Mouse (Mus musculus) forebrain, embryonic 14.5 days (tissue): ENCODE data around the gene Tlk2. TPM values are rescaled to one million over a fixed set of nuclear protein-coding genes. Genes with fewer than 3 reads are reported as not detected.
A peak's percentile ranks its signal among the peaks of the same experiment; 100 is the strongest.
"Not testable (repeated sequence)": the region's sequence is repeated elsewhere in the genome, so short reads cannot be mapped to it uniquely, and the experiment has no call there.

Experiments
- ATAC-seq: fragments of 200-750 bp; cut with Nextera tagmentation; 2 replicates; pipeline ENCODE4 v1.8.0; 2017; ENCODE audit warnings: mild to moderate bottlenecking, moderate library complexity
- DNase-seq: peaks from one replicate; pipeline ENCODE4 v3.0.0-alpha.2; 2015; ENCODE audit warnings: low spot score
- H3K27ac ChIP-seq: fragments of 300-500 bp; sonication (generic); 2 replicates; pipeline ENCODE4 v1.5.1; 2014; ENCODE audit warnings: low read depth, mild to moderate bottlenecking, control low read depth, low read length, moderate library complexity
- H3K27me3 ChIP-seq: fragments of 300-500 bp; sonication (generic); replicated peaks from 2 replicates; pipeline ENCODE4 v1.6.1; 2014; ENCODE audit warnings: low read length, control low read depth, mixed read lengths; ENCODE audit not compliant: control insufficient read depth, insufficient read depth
- H3K36me3 ChIP-seq: fragments of 300-500 bp; sonication (generic); 2 replicates; pipeline ENCODE4 v1.6.1; 2014; ENCODE audit warnings: low read length, control low read depth; ENCODE audit not compliant: control insufficient read depth, insufficient read depth
- H3K4me1 ChIP-seq: fragments of 300-500 bp; sonication (generic); 2 replicates; pipeline ENCODE4 v1.6.1; 2014; ENCODE audit warnings: antibody characterized with exemption, low read length, control low read depth; ENCODE audit not compliant: control insufficient read depth, insufficient read depth
- H3K4me2 ChIP-seq: fragments of 300-500 bp; sonication (generic); 2 replicates; pipeline ENCODE4 v1.6.1; 2014; ENCODE audit warnings: mild to moderate bottlenecking, control low read depth, low read length
- H3K4me3 ChIP-seq: fragments of 300-500 bp; sonication (generic); 2 replicates; pipeline ENCODE4 v1.5.1; 2014; ENCODE audit warnings: low read depth, low read length, control low read depth
- H3K9ac ChIP-seq: fragments of 300-500 bp; sonication (generic); 2 replicates; pipeline ENCODE4 v1.6.1; 2014; ENCODE audit warnings: mild to moderate bottlenecking, low read length, control low read depth, moderate library complexity
- H3K9me3 ChIP-seq: fragments of 300-500 bp; sonication (generic); replicated peaks from 2 replicates; pipeline ENCODE4 v1.6.1; 2016; ENCODE audit warnings: low read length, control low read depth, mixed read lengths; ENCODE audit not compliant: control insufficient read depth
- WGBS: fragments of 180-500 bp; shearing (Covaris S2); extraction: QIAGEN DNeasy Blood & Tissue Kit; methylation state at CpG from one replicate; pipeline ENCODE4 v1.1.7; 2014; 5-methylcytosine and 5-hydroxymethylcytosine counted together
- polyA plus RNA-seq: library from polyadenylated mRNA; unstranded; fragments of >200 nt; fragmentation: Nextera tagmentation; extraction: Ambion mirVana; gene quantifications from 2 replicates; pipeline ENCODE4 v1.2.1, GENCODE M21; 2014

Gene Tlk2
- polyA plus RNA-seq = 22.1 and 23.4 TPM in 2 replicates

DNA sequence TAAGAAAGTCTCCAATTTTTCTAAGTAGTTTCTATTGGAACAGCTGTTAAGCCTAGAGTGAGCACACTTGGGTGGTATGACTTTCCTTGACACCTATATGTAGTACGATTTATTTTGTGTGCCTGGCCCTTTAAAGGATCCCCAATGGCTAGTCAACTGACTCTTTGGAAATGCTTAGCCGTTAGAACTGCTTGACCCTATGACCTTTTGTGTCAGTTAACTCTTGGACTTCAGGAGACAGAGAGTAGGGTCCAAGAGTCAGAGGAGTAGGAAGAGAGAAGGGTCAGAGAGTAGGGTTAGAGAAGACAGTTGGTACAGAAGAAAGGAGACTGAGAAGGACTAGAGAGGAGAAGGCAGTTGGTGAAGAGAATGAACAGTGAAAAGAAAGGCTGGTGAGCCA lies at the start of gene Tlk2:
Gene Tlk2, plus strand, starts transcription at position 292 of the 400 bp plus-strand sequence.
- Histone ChIP-seq H3K4me1 (peaks cover 12% of the 10 kb centered on the region), H3K36me3 (no peaks in the 10 kb centered on the region), H3K4me3 (0 out of 2 replicates have a peak within 1 kb of the TSS, but pooled peaks have one; percentile 94), H3K4me2 (peak within 1 kb of the TSS; percentile 81), H3K27me3 (no peaks in the 10 kb centered on the region), H3K27ac (no peak within 1 kb of the TSS), H3K9me3 (no peaks in the 10 kb centered on the region), H3K9ac (no peak within 1 kb of the TSS)
- 53% methylated on average over 2 of the region's 2 CpGs for WGBS
- ATAC-seq (no peak), DNase-seq (no peak)

DNA sequence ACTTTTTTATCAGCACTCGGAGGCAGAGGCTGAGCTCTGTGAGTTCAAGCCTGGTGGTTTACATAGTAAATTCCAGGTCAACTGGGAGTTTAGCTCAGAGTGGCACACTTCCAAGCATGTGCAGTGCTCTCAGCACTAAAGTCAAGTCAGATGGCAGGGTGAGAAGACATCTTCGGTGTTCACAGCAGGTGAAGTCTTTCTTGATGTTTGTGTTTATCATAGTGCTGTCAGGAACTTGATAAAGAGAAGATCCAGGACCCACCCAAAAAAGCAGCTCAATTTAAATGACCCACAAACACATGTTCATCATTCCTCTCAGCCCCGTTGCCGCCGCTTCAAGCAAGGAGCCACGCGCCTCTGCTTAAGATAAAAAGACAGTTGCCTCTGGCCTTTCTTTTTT lies 42.9 kb upstream of the Tlk2 start:
- Histone ChIP-seq H3K27me3 (no peaks in the 10 kb centered on the region), H3K4me2 (no peak overlapping the region), H3K4me1 (no peaks in the 10 kb centered on the region), H3K9ac (no peak overlapping the region), H3K4me3 (no peak overlapping the region), H3K27ac (no peak overlapping the region), H3K36me3 (peaks cover 92% of the 10 kb centered on the region), H3K9me3 (no peaks in the 10 kb centered on the region)
- 96% methylated on average over 7 of the region's 7 CpGs for WGBS
- DNase-seq (no peak), ATAC-seq (no peak)

DNA sequence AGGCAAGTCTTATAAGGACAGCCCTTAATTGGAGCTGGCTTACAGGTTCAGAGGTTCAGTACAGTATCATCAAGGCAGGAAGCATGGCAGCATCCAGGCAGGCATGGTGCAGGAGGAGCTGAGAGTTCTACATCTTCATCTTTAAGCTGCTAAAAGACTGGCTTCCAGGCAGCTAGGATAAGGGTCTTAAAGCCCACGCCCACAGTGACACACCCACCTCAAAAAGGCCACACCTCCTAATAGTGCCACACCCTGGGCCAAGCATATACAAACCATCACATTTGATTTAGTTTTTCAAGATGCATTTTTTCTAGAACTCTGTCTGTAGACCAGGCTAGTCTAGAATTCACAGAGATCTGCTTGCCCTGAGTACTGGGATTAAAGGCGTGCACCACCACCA lies 41.4 kb upstream of the Tlk2 start:
- not testable (repeated sequence) for ATAC-seq, H3K9me3 ChIP-seq, H3K9ac ChIP-seq, H3K27ac ChIP-seq, H3K4me3 ChIP-seq, H3K4me1 ChIP-seq, H3K4me2 ChIP-seq, H3K27me3 ChIP-seq, DNase-seq
- WGBS = 93% methylated on average over 2 of the region's 2 CpGs
- H3K36me3 ChIP-seq = peaks cover 95% of the 10 kb centered on the region

DNA sequence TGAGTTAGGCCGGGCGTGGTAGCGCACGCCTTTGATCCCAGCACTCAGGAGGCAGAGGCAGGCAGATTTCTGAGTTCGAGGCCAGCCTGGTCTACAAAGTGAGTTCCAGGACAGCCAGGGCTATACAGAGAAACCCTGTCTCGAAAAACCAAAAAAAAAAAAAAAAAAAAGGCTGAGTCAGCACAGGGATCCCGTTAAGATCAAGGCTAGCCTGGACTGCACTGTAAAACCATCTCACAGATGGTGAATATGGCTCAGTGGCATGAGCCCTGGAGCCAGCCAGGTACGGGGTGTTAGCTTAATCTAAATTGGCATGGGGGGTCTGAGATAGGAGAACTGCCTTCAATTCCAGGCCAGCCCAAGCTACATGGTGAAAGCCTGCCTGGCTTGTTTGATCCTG lies 38.1 kb upstream of the Tlk2 start:
- not testable (repeated sequence) for H3K4me3 ChIP-seq, H3K9ac ChIP-seq, H3K9me3 ChIP-seq, H3K27ac ChIP-seq, H3K4me1 ChIP-seq, H3K4me2 ChIP-seq, DNase-seq, H3K27me3 ChIP-seq, ATAC-seq
- 96% methylated on average over 6 of the region's 8 CpGs for WGBS
- peaks cover 63% of the 10 kb centered on the region for H3K36me3 ChIP-seq

DNA sequence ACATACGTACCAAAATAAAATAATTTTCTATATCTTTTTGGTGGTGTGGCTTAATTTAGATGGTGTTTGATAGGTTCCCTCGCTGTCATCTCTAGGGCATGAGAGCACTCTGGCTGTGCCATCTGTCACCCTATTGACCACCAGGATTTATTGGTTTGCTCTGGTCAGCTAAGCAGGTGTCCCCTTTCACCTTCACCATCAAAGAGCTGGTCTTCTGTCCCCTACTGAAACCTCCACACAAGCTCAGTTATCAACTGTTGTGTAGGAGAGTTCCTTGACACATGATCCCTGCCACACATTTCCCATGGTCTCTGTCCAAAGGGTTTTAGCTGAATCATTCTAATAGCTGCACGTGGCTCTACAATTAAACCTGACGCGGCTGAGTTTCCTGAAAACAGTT lies 37.5 kb upstream of the Tlk2 start:
- Histone ChIP-seq H3K9me3 (no peaks in the 10 kb centered on the region), H3K9ac (no peak overlapping the region), H3K4me2 (no peak overlapping the region), H3K27ac (no peak overlapping the region), H3K4me1 (no peaks in the 10 kb centered on the region), H3K36me3 (peaks cover 57% of the 10 kb centered on the region), H3K27me3 (no peaks in the 10 kb centered on the region), H3K4me3 (no peak overlapping the region)
- ATAC-seq (no peak), DNase-seq (no peak)
- 94% methylated on average over 5 of the region's 5 CpGs for WGBS

DNA sequence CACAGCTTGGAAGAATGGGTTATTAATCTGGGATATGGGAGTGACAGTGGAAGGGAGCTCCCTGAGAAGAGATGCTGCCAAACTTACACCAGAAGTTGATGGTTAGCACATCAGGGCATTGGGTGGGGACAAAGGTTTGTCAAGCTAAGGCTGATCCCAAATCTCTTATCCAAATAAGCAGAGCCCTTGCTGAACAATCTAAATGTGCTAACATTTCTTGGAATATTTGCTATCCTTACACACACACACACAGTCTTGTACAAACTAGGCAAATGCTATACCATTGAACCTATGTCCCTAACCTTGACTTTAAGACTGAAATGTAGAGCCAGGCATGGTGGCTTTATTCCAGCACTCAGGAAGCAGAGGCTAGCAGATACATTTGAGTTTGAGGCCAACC lies 35.0 kb upstream of the Tlk2 start:
- DNase-seq (no peak), ATAC-seq (no peak)
- H3K4me1 ChIP-seq = no peaks in the 10 kb centered on the region

DNA sequence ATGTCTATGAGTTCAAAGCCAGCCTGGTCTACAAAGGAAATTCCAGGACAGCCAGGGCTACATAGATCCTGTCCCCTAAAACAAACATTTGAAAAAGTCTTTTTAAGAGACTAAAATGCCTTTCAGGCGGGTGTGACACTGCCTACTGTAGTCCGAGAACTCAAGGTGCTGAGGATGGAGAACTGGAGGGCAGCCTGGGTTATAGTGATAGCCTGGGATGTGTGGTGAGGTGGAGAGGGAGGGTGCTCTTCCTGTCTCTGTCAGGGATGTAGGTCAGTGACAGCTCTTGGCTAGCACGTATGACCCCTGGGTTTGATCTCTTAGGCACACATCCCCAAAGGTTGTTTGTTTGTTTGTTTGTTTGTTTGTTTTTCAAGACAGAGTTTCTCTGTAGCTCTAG lies 34.5 kb upstream of the Tlk2 start:
- no peaks in the 10 kb centered on the region for H3K4me1 ChIP-seq
- H3K9me3 ChIP-seq = no peaks in the 10 kb centered on the region
- no peaks in the 10 kb centered on the region for H3K27me3 ChIP-seq
- no peak overlapping the region for H3K9ac ChIP-seq
- DNase-seq (no peak), ATAC-seq (no peak)
- peaks cover 27% of the 10 kb centered on the region for H3K36me3 ChIP-seq
- WGBS = 92% methylated on average over 3 of the region's 3 CpGs
- no peak overlapping the region for H3K4me2 ChIP-seq
- H3K27ac ChIP-seq = no peak overlapping the region
- no peak overlapping the region for H3K4me3 ChIP-seq

More for the DNA sequence above, 35.0 kb upstream of the Tlk2 start:
- Histone ChIP-seq H3K9me3 (no peaks in the 10 kb centered on the region), H3K27me3 (no peaks in the 10 kb centered on the region), H3K9ac (no peak overlapping the region), H3K27ac (no peak overlapping the region), H3K4me2 (no peak overlapping the region), H3K36me3 (peaks cover 32% of the 10 kb centered on the region), H3K4me3 (no peak overlapping the region)

DNA sequence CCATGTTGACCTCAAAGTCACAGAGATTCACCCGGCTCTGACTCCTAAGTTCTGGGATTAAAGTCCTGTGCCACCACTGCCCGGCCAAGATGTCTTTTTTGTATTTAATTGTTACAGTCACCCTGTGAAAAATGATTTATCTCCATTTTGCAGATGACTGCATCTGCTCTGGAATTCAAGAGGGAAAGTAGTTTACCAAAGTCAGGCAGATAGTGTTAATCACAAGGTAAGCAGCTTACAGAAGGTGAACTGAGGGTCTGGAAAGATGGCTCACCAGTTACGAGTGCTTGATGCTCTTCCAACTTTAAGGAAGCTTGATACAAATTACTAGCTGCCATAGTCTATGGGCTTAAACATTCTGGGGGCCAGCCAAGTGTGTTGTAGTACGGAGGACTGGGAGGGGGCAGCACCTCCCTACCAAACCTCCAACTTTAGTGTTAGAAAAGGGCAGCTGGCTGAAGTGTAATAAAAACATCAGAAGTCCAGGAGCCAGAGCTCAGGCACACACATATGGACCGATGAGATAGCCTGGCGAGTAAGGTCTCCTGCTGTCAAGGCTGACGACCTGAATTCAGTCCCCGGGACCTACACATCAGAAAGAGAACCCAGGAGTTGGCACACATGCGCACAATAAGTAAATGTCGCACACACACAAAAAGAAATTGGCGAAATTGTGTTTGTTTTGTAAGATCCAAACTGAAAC lies 33.9 kb upstream of the Tlk2 start:
- Histone ChIP-seq H3K9ac (no peak overlapping the region), H3K4me3 (no peak overlapping the region), H3K36me3 (peaks cover 22% of the 10 kb centered on the region), H3K27me3 (no peaks in the 10 kb centered on the region), H3K4me1 (no peaks in the 10 kb centered on the region), H3K4me2 (no peak overlapping the region), H3K27ac (no peak overlapping the region), H3K9me3 (no peaks in the 10 kb centered on the region)
- ATAC-seq (no peak), DNase-seq (no peak)
- 85% methylated on average over 11 of the region's 11 CpGs for WGBS

DNA sequence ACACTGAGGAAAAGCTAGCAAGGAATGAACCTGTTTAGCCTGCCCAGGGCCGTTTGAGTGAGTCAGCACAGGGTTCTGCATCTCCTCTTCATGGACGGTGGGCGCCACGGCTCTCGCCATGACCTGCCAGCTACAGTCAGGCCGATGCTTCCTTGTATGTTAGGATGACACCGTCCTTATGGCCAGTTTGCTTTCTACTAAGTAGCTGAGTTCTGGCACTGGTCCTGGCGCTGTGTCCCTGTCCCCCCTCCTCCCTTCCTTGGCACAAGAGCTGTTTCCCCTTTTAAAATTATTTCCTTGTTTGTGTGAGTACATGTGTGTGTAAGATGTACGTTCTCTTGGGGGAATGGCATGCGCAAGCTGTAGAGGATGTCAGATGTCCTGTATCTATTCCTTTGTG lies 33.4 kb upstream of the Tlk2 start:
- WGBS = 86% methylated on average over 10 of the region's 10 CpGs
- no peak overlapping the region for H3K4me3 ChIP-seq
- no peak for ATAC-seq

More for the DNA sequence above, 33.4 kb upstream of the Tlk2 start:
- H3K27me3 ChIP-seq = no peaks in the 10 kb centered on the region
- H3K4me2 ChIP-seq = no peak overlapping the region
- H3K4me1 ChIP-seq = no peaks in the 10 kb centered on the region
- H3K9ac ChIP-seq = no peak overlapping the region
- no peak for DNase-seq
- H3K9me3 ChIP-seq = no peaks in the 10 kb centered on the region
- no peak overlapping the region for H3K27ac ChIP-seq
- H3K36me3 ChIP-seq = peaks cover 16% of the 10 kb centered on the region
